Mouse (Mus musculus): ENCODE measurements around the gene Plxnb2. TPM values are rescaled to one million over a fixed set of nuclear protein-coding genes. Genes with fewer than 3 reads are reported as not detected.

The Plxnb2 gene
- polyA plus RNA-seq, 1 experiment from 2014 or later = 115 TPM

GRCm38 (mm10) chr15:89141443-89141842 is 39.1 kb downstream of the Plxnb2 start:
- no peak overlapping the region for H3K4me3 ChIP-seq (ENCODE audit: low read depth, low read length)
- H3K27me3 ChIP-seq (ENCODE audit: control insufficient read depth, insufficient read depth, low read length) = peaks cover 4% of the 10 kb centered on the region; the same call in 1 of the 2 replicates
- peaks cover 10% of the 10 kb centered on the region for H3K36me3 ChIP-seq (ENCODE audit: control insufficient read depth, insufficient read depth, low read length)
- no peak overlapping the region for H3K9ac ChIP-seq (ENCODE audit: low read length)
- H3K27ac ChIP-seq (ENCODE audit: low read depth, low read length) = no peak overlapping the region
- ATAC-seq (ENCODE audit: low FRiP score) (peak; percentile 15; the same call in 1 of the 2 replicates), DNase-seq (ENCODE audit: low spot score, missing footprints) (peak; percentile 85)
- H3K4me2 ChIP-seq = peak overlapping the region; percentile 95; the same call in 1 of the 2 replicates
- 26% methylated on average over 5 of the region's 5 CpGs for WGBS
- no peaks in the 10 kb centered on the region for H3K9me3 ChIP-seq (ENCODE audit: control insufficient read depth, low read length)
- H3K4me1 ChIP-seq (ENCODE audit: control insufficient read depth, insufficient read depth, low read length) = peaks cover 21% of the 10 kb centered on the region

- Histone ChIP-seq H3K9ac (ENCODE audit: low read length) (peak within 1 kb of the TSS; percentile 86), H3K9me3 (ENCODE audit: control insufficient read depth, low read length) (no peaks in the 10 kb centered on the region), H3K4me1 (ENCODE audit: control insufficient read depth, insufficient read depth, low read length) (peaks cover 19% of the 10 kb centered on the region), H3K4me2 (peak within 1 kb of the TSS; percentile 95), H3K4me3 (ENCODE audit: low read depth, low read length) (peak within 1 kb of the TSS; percentile 65), H3K27me3 (ENCODE audit: control insufficient read depth, insufficient read depth, low read length) (peaks cover 4% of the 10 kb centered on the region; the same call in 1 of the 2 replicates), H3K36me3 (ENCODE audit: control insufficient read depth, insufficient read depth, low read length) (peaks cover 10% of the 10 kb centered on the region), H3K27ac (ENCODE audit: low read depth, low read length) (peak within 1 kb of the TSS; percentile 40)
- under 1% methylated on average over 21 of the region's 21 CpGs for WGBS
- peak; percentile 96 for DNase-seq (ENCODE audit: low spot score, missing footprints)
- ATAC-seq (ENCODE audit: low FRiP score) = peak; percentile 86
Measured at GRCm38 (mm10) chr15:89140659-89141252, 39.8 kb downstream of the Plxnb2 start, which contains the start of gene Mapk12. Mapk12 (minus strand) TSS chr15:89140703.

GRCm38 (mm10) chr15:89140048-89140658 is 40.4 kb downstream of the Plxnb2 start:
- peaks cover 10% of the 10 kb centered on the region for H3K36me3 ChIP-seq (ENCODE audit: control insufficient read depth, insufficient read depth, low read length)
- H3K27ac ChIP-seq (ENCODE audit: low read depth, low read length) = peak overlapping the region; percentile 40
- peak; percentile 43 for ATAC-seq (ENCODE audit: low FRiP score)

GRCm38 (mm10) chr15:89138531-89138930 is 42.1 kb downstream of the Plxnb2 start:
- Histone ChIP-seq H3K27ac (ENCODE audit: low read depth, low read length) (no peak overlapping the region), H3K4me3 (ENCODE audit: low read depth, low read length) (no peak overlapping the region), H3K4me1 (ENCODE audit: control insufficient read depth, insufficient read depth, low read length) (peaks cover 19% of the 10 kb centered on the region), H3K9me3 (ENCODE audit: control insufficient read depth, low read length) (no peaks in the 10 kb centered on the region), H3K4me2 (no peak overlapping the region), H3K27me3 (ENCODE audit: control insufficient read depth, insufficient read depth, low read length) (no peaks in the 10 kb centered on the region; the same call in 1 of the 2 replicates), H3K36me3 (ENCODE audit: control insufficient read depth, insufficient read depth, low read length) (peaks cover under 1% of the 10 kb centered on the region; the same call in 1 of the 2 replicates), H3K9ac (ENCODE audit: low read length) (no peak overlapping the region)
- ATAC-seq (ENCODE audit: low FRiP score) = no peak
- 90% methylated on average over 6 of the region's 6 CpGs for WGBS
- no peak for DNase-seq (ENCODE audit: low spot score, missing footprints)

More at GRCm38 (mm10) chr15:89140048-89140658, 40.4 kb downstream of the Plxnb2 start:
- no peaks in the 10 kb centered on the region; the same call in 1 of the 2 replicates for H3K27me3 ChIP-seq (ENCODE audit: control insufficient read depth, insufficient read depth, low read length)
- H3K4me1 ChIP-seq (ENCODE audit: control insufficient read depth, insufficient read depth, low read length) = peaks cover 19% of the 10 kb centered on the region
- H3K4me3 ChIP-seq (ENCODE audit: low read depth, low read length) = peak overlapping the region; percentile 65
- DNase-seq (ENCODE audit: low spot score, missing footprints) = peak; percentile 90
- H3K9me3 ChIP-seq (ENCODE audit: control insufficient read depth, low read length) = no peaks in the 10 kb centered on the region
- WGBS = under 1% methylated on average over 53 of the region's 53 CpGs
- H3K9ac ChIP-seq (ENCODE audit: low read length) = peak overlapping the region; percentile 86
- peak overlapping the region; percentile 95 for H3K4me2 ChIP-seq

GRCm38 (mm10) chr15:89138046-89138405 is 42.6 kb downstream of the Plxnb2 start:
- Histone ChIP-seq H3K4me3 (ENCODE audit: low read depth, low read length) (no peak overlapping the region), H3K4me1 (ENCODE audit: control insufficient read depth, insufficient read depth, low read length) (peaks cover 19% of the 10 kb centered on the region), H3K36me3 (ENCODE audit: control insufficient read depth, insufficient read depth, low read length) (no peaks in the 10 kb centered on the region), H3K27me3 (ENCODE audit: control insufficient read depth, insufficient read depth, low read length) (no peaks in the 10 kb centered on the region; the same call in 1 of the 2 replicates), H3K9me3 (ENCODE audit: control insufficient read depth, low read length) (no peaks in the 10 kb centered on the region), H3K9ac (ENCODE audit: low read length) (no peak overlapping the region), H3K4me2 (no peak overlapping the region), H3K27ac (ENCODE audit: low read depth, low read length) (no peak overlapping the region)
- DNase-seq (ENCODE audit: low spot score, missing footprints) (peak; percentile 69), ATAC-seq (ENCODE audit: low FRiP score) (no peak)
- WGBS = 84% methylated on average over 7 of the region's 7 CpGs

- Histone ChIP-seq H3K9ac (ENCODE audit: low read length) (no peak overlapping the region), H3K4me2 (no peak overlapping the region), H3K9me3 (ENCODE audit: control insufficient read depth, low read length) (no peaks in the 10 kb centered on the region), H3K27me3 (ENCODE audit: control insufficient read depth, insufficient read depth, low read length) (no peaks in the 10 kb centered on the region; the same call in 1 of the 2 replicates), H3K4me3 (ENCODE audit: low read depth, low read length) (no peak overlapping the region), H3K4me1 (ENCODE audit: control insufficient read depth, insufficient read depth, low read length) (peaks cover 19% of the 10 kb centered on the region), H3K36me3 (ENCODE audit: control insufficient read depth, insufficient read depth, low read length) (no peaks in the 10 kb centered on the region), H3K27ac (ENCODE audit: low read depth, low read length) (no peak overlapping the region)
- DNase-seq (ENCODE audit: low spot score, missing footprints) (peak; percentile 73), ATAC-seq (ENCODE audit: low FRiP score) (no peak)
- 82% methylated on average over 11 of the region's 11 CpGs for WGBS
Measured at GRCm38 (mm10) chr15:89137378-89138045, 43.1 kb downstream of the Plxnb2 start.

GRCm38 (mm10) chr15:89136461-89137155 is 44.0 kb downstream of the Plxnb2 start:
- 95% methylated on average over 5 of the region's 5 CpGs for WGBS
- Histone ChIP-seq H3K9ac (ENCODE audit: low read length) (no peak overlapping the region), H3K4me2 (no peak overlapping the region), H3K27ac (ENCODE audit: low read depth, low read length) (no peak overlapping the region), H3K27me3 (ENCODE audit: control insufficient read depth, insufficient read depth, low read length) (no peaks in the 10 kb centered on the region; the same call in 1 of the 2 replicates), H3K4me1 (ENCODE audit: control insufficient read depth, insufficient read depth, low read length) (peaks cover 19% of the 10 kb centered on the region), H3K9me3 (ENCODE audit: control insufficient read depth, low read length) (no peaks in the 10 kb centered on the region), H3K4me3 (ENCODE audit: low read depth, low read length) (no peak overlapping the region), H3K36me3 (ENCODE audit: control insufficient read depth, insufficient read depth, low read length) (no peaks in the 10 kb centered on the region)
- ATAC-seq (ENCODE audit: low FRiP score) (no peak), DNase-seq (ENCODE audit: low spot score, missing footprints) (peak; percentile 72)

GRCm38 (mm10) chr15:89131316-89131715 is 49.3 kb downstream of the Plxnb2 start:
- no peak overlapping the region for H3K4me3 ChIP-seq (ENCODE audit: low read depth, low read length)
- H3K27ac ChIP-seq (ENCODE audit: low read depth, low read length) = no peak overlapping the region
- 83% methylated on average over 3 of the region's 3 CpGs for WGBS
- no peak overlapping the region for H3K4me2 ChIP-seq
- H3K36me3 ChIP-seq (ENCODE audit: control insufficient read depth, insufficient read depth, low read length) = peaks cover 3% of the 10 kb centered on the region; the same call in 1 of the 2 replicates
- H3K9me3 ChIP-seq (ENCODE audit: control insufficient read depth, low read length) = no peaks in the 10 kb centered on the region
- H3K4me1 ChIP-seq (ENCODE audit: control insufficient read depth, insufficient read depth, low read length) = peaks cover 11% of the 10 kb centered on the region
- DNase-seq (ENCODE audit: low spot score, missing footprints) (no peak), ATAC-seq (ENCODE audit: low FRiP score) (no peak)
- H3K9ac ChIP-seq (ENCODE audit: low read length) = no peak overlapping the region
- no peaks in the 10 kb centered on the region for H3K27me3 ChIP-seq (ENCODE audit: control insufficient read depth, insufficient read depth, low read length)

All from midbrain, embryonic 11.5 days (tissue).